Mouse (Mus musculus) cortical plate, adult 2 months (tissue): ENCODE measurements around the gene Tnfrsf9.

Experiments
- CTCF ChIP-seq: fragments of 200-500 bp; IDR thresholded peaks from 2 replicates; pipeline ENCODE4 v1.5.1; 2011; ENCODE audit warnings: mild to moderate bottlenecking, control low read depth, low read length; ENCODE audit not compliant: insufficient read depth; ENCODE audit errors: extremely low read depth
- POLR2A ChIP-seq: fragments of 200-500 bp; IDR thresholded peaks from 2 replicates; pipeline ENCODE4 v1.6.1; 2011; ENCODE audit warnings: mild to moderate bottlenecking, low read length, control low read depth; ENCODE audit not compliant: insufficient read depth; ENCODE audit errors: extremely low read depth

DNA sequence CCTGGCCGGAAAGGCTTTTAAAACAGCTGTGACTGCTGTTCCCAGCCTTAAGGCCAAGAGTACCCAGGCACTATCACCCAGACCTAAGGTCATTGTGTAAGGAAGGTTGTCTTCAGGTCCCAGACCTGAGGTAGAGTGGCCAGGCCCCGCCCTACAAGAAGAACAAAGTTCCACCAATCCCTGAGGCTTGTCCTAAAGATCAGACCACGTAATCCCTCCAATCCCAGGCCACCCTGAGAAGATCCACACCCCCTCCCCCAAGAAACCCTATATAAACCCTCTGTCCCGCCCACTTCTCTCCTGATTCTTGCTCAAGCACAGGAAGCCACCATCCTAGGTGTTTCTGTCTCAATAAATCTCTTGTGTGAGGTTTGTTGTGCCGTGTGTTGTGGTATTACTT lies 34.0 kb upstream of the Tnfrsf9 start:
- TF ChIP-seq CTCF (no peak), POLR2A (no peak)
